Mouse (Mus musculus) heart, postnatal 10 days (tissue): ENCODE measurements around the gene Atxn1. TPM values are rescaled to one million over a fixed set of nuclear protein-coding genes. Genes with fewer than 3 reads are reported as not detected.

Experiments
- DNase-seq, 2 experiments: peaks; one replicate each; pipeline ENCODE4 v3.0.0; 2021
- intact Hi-C: fragments of 180-260 bp; cut with DNase I; formaldehyde crosslinking; loops from one replicate; pipeline ENCODE4 v1.15.1; 2025
- total RNA-seq, 2 experiments: library from RNA; stranded (reverse); gene quantifications; 2 replicates each; pipeline ENCODE4 v1.2.3; 2021

The Atxn1 gene
- total RNA-seq, 2 experiments from 2014 or later: 40.6 to 49.1 TPM

- no peak for DNase-seq
- intact Hi-C loops: no loop called here
Measured at GRCm38 (mm10) chr13:45620281-45620680, 344.5 kb downstream of the Atxn1 start.

GRCm38 (mm10) chr13:45617988-45618387 is 346.8 kb downstream of the Atxn1 start:
- intact Hi-C loops: no loop called here
- DNase-seq: no peak

GRCm38 (mm10) chr13:45614762-45615161 is 350.0 kb downstream of the Atxn1 start:
- intact Hi-C loops: loop anchor here (2.0 kb wide), 1 partner anchor 16 kb away; no protein-coding TSS in a partner anchor
- DNase-seq: no peak

GRCm38 (mm10) chr13:45613346-45613745 is 351.5 kb downstream of the Atxn1 start:
- peak; percentile 64 to 73 for DNase-seq

GRCm38 (mm10) chr13:45611554-45611953 is 353.3 kb downstream of the Atxn1 start:
- no peak for DNase-seq
- intact Hi-C loops: no loop called here

More at GRCm38 (mm10) chr13:45613346-45613745, 351.5 kb downstream of the Atxn1 start:
- intact Hi-C loops: no loop called here

GRCm38 (mm10) chr13:45609461-45609860 is 355.3 kb downstream of the Atxn1 start:
- no peak for DNase-seq
- intact Hi-C loops: no loop called here

GRCm38 (mm10) chr13:45608593-45608992 is 356.2 kb downstream of the Atxn1 start:
- no peak for DNase-seq
- intact Hi-C loops: no loop called here

GRCm38 (mm10) chr13:45607946-45608345 is 356.9 kb downstream of the Atxn1 start:
- intact Hi-C loops: no loop called here
- no peak for DNase-seq

- DNase-seq: no peak
- intact Hi-C loops: no loop called here
Measured at GRCm38 (mm10) chr13:45603636-45604035, 361.2 kb downstream of the Atxn1 start.

- DNase-seq: no peak
- intact Hi-C loops: no loop called here
Measured at GRCm38 (mm10) chr13:45600443-45600842, 364.4 kb downstream of the Atxn1 start.

GRCm38 (mm10) chr13:45599831-45600230 is 365.0 kb downstream of the Atxn1 start:
- intact Hi-C loops: no loop called here
- DNase-seq: no peak

- no peak for DNase-seq
- intact Hi-C loops: no loop called here
Measured at GRCm38 (mm10) chr13:45595416-45595815, 369.4 kb downstream of the Atxn1 start.

GRCm38 (mm10) chr13:45593914-45594313 is 370.9 kb downstream of the Atxn1 start:
- intact Hi-C loops: no loop called here
- DNase-seq: no peak

- intact Hi-C loops: no loop called here
- DNase-seq: no peak
Measured at GRCm38 (mm10) chr13:45590898-45591297, 373.9 kb downstream of the Atxn1 start.

- intact Hi-C loops: no loop called here
- no peak for DNase-seq
Measured at GRCm38 (mm10) chr13:45583061-45583460, 381.7 kb downstream of the Atxn1 start.

- DNase-seq: no peak
- intact Hi-C loops: no loop called here
Measured at GRCm38 (mm10) chr13:45582294-45582693, 382.5 kb downstream of the Atxn1 start.

GRCm38 (mm10) chr13:45579751-45580150 is 385.1 kb downstream of the Atxn1 start:
- intact Hi-C loops: loop anchor here (5.0 kb wide), 1 partner anchor 103 kb away; no protein-coding TSS in a partner anchor

GRCm38 (mm10) chr13:45577784-45578183 is 387.0 kb downstream of the Atxn1 start:
- intact Hi-C loops: loop anchor here (5.0 kb wide), 1 partner anchor 105 kb away; no protein-coding TSS in a partner anchor
- peak; percentile 65 to 67 for DNase-seq

More at GRCm38 (mm10) chr13:45579751-45580150, 385.1 kb downstream of the Atxn1 start:
- no peak for DNase-seq

GRCm38 (mm10) chr13:45577366-45577765 is 387.4 kb downstream of the Atxn1 start:
- no peak for DNase-seq
- intact Hi-C loops: loop anchor here (5.0 kb wide), 1 partner anchor 105 kb away; no protein-coding TSS in a partner anchor

GRCm38 (mm10) chr13:45576185-45576584 is 388.6 kb downstream of the Atxn1 start:
- DNase-seq: peak; percentile 93 to 94
- intact Hi-C loops: loop anchor here (5.0 kb wide), 1 partner anchor 106 kb away; no protein-coding TSS in a partner anchor

- DNase-seq: peak; percentile 68 to 85
- intact Hi-C loops: loop anchor here (1.0 to 2.0 kb wide), 2 partner anchors 64 to 590 kb away; no protein-coding TSS in a partner anchor
Measured at GRCm38 (mm10) chr13:45572768-45573167, 392.0 kb downstream of the Atxn1 start.

- intact Hi-C loops: loop anchor here (1.0 to 2.0 kb wide), 3 partner anchors 33 to 590 kb away; no protein-coding TSS in a partner anchor
- DNase-seq: peak; percentile 90 to 92
Measured at GRCm38 (mm10) chr13:45571795-45572262, 393.0 kb downstream of the Atxn1 start.
